Mouse (Mus musculus) small intestine, adult 2 months (tissue): Measurements from ENCODE around the gene Ehbp1.

Experiments
- CTCF ChIP-seq: fragments of 200-500 bp; IDR thresholded peaks from 2 replicates; pipeline ENCODE4 v1.5.1; 2012; ENCODE audit warnings: low read depth, mild to moderate bottlenecking, control low read depth, inconsistent platforms, low read length, moderate library complexity, mixed read lengths; ENCODE audit not compliant: insufficient replicate concordance, insufficient read length; ENCODE audit errors: extremely low read depth
- POLR2A ChIP-seq: fragments of 200-500 bp; IDR thresholded peaks from 2 replicates; pipeline ENCODE4 v1.6.1; 2012; ENCODE audit warnings: low read depth, mild to moderate bottlenecking, control low read depth, inconsistent platforms, low read length, moderate library complexity

GRCm38 (mm10) chr11:21968922-21969321, 373.2 kb downstream of the Ehbp1 start:
- TF ChIP-seq CTCF (no peak), POLR2A (no peak)
